Mouse (Mus musculus) liver, embryonic 16.5 days (tissue): ENCODE results near the gene Rbks. TPM values are rescaled to one million over a fixed set of nuclear protein-coding genes. Genes with fewer than 3 reads are reported as not detected.

ENCODE experiments used
- ATAC-seq: fragments of 200-750 bp; cut with Nextera tagmentation; 2 replicates; pipeline ENCODE4 v1.8.0; 2017; ENCODE audit warnings: low read depth, mild to moderate bottlenecking, moderate number of reproducible peaks, moderate library complexity
- H3K27ac ChIP-seq: fragments of 300-500 bp; sonication (generic); 2 replicates; pipeline ENCODE4 v1.5.1; 2014; ENCODE audit warnings: mild to moderate bottlenecking, low read length
- H3K27me3 ChIP-seq: fragments of 300-500 bp; sonication (generic); 2 replicates; pipeline ENCODE4 v1.6.1; 2014; ENCODE audit warnings: low read depth, low read length, mixed read lengths; ENCODE audit not compliant: control insufficient read depth, insufficient read depth
- H3K36me3 ChIP-seq: fragments of 300-500 bp; sonication (generic); 2 replicates; pipeline ENCODE4 v1.6.1; 2014; ENCODE audit warnings: mild to moderate bottlenecking; ENCODE audit not compliant: control insufficient read depth, insufficient read depth
- H3K4me1 ChIP-seq: fragments of 300-500 bp; sonication (generic); 2 replicates; pipeline ENCODE4 v1.6.1; 2014; ENCODE audit warnings: low read depth, low read length, mixed read lengths; ENCODE audit not compliant: control insufficient read depth
- H3K4me2 ChIP-seq: fragments of 300-500 bp; sonication (generic); 2 replicates; pipeline ENCODE4 v1.6.1; 2014; ENCODE audit warnings: low read depth, low read length, mixed read lengths
- H3K4me3 ChIP-seq: fragments of 300-500 bp; sonication (generic); 2 replicates; pipeline ENCODE4 v1.5.1; 2014; ENCODE audit warnings: low read depth, mild to moderate bottlenecking, low read length
- H3K9ac ChIP-seq: fragments of 300-500 bp; sonication (generic); 2 replicates; pipeline ENCODE4 v1.6.1; 2014; ENCODE audit warnings: low read depth, low read length
- H3K9me3 ChIP-seq: fragments of 300-500 bp; sonication (generic); replicated peaks from 2 replicates; pipeline ENCODE4 v1.6.1; 2016; ENCODE audit warnings: low read length; ENCODE audit not compliant: control insufficient read depth
- WGBS: fragments of 180-500 bp; shearing (Covaris S2); extraction: QIAGEN DNeasy Blood & Tissue Kit; methylation state at CpG from one replicate; pipeline ENCODE4 v1.1.7; 2014; ENCODE audit not compliant: insufficient replicate concordance; 5-methylcytosine and 5-hydroxymethylcytosine counted together
- polyA plus RNA-seq: library from polyadenylated mRNA; unstranded; fragments of >200 nt; fragmentation: Nextera tagmentation; extraction: Ambion mirVana; gene quantifications from 2 replicates; pipeline ENCODE4 v1.2.1, GENCODE M21; 2015

Gene Rbks
- 17.6 and 18.1 TPM in 2 replicates for polyA plus RNA-seq

DNA sequence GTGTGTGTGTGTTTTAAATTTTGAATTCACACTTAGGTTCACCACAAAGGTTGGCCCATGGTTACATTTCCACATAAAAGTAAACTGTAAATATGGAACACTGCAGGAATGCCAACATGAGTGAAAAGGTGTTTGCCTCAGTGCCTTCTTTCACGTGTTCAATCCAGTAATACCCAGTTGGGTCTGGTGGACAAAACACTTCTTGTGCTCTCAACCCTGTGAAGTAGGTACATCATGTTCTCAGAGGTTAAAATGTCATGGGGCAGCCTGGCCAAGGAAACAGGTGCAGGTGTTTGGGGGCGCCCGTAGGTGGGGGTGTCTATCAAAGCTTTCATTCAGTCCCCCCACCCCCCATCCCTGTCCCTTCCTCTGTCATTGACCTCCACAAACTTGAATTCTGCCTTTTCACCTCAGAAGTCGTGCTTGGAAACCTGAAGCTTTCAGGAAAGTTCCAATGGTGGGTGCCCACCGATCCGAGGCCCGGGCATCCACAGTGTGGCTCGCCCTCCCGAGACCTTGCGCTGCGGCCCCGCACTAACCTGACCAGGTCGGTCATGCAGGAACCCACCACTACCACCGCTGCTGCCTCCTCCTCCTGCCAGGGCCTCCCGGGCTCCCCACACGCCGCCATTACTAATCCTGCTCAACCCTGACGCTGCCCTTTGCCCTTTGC lies at the start of gene Rbks:
Rbks (minus strand) TSS at position 657 of the 673 bp plus-strand sequence.
- H3K9ac ChIP-seq: peak within 1 kb of the TSS; percentile 73
- no peak for ATAC-seq
- peak within 1 kb of the TSS; percentile 81 for H3K4me2 ChIP-seq
- 5% methylated on average over 18 of the region's 18 CpGs for WGBS
- peaks cover 10% of the 10 kb centered on the region for H3K4me1 ChIP-seq
- no peaks in the 10 kb centered on the region for H3K36me3 ChIP-seq
- H3K27me3 ChIP-seq: no peaks in the 10 kb centered on the region
- H3K9me3 ChIP-seq: no peaks in the 10 kb centered on the region
- H3K27ac ChIP-seq: peak within 1 kb of the TSS; percentile 95
- peak within 1 kb of the TSS; percentile 75 for H3K4me3 ChIP-seq

DNA sequence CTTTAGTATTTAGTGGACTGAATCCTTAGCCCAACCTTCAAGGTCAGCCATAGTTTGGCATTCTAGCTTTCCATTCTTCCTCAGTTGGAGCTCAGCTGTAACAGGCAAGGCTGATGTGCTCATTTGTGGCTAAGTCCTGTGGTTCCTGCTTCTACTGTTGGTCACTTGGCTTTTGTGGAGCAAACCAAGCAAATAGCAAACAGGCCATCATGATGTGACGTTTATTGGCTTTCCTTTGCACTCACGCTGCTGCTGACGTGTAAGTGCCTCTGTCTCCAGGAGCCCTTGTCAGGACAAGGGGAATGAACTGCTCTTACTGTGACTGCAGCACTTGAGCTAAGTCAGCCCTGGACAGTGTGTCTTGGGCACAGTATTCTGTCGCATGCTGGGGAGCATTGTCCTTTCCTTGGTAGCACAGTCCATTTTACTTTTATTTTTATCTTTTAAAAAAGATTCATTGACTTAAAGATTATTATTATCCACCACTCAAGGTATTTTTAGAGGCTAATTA lies 45.1 kb upstream of the Rbks start:
- Histone ChIP-seq H3K9ac (no peak overlapping the region), H3K9me3 (no peaks in the 10 kb centered on the region), H3K4me2 (no peak overlapping the region), H3K27me3 (no peaks in the 10 kb centered on the region), H3K27ac (no peak overlapping the region), H3K4me3 (no peak overlapping the region), H3K36me3 (no peaks in the 10 kb centered on the region), H3K4me1 (no peaks in the 10 kb centered on the region)
- WGBS: 61% methylated on average over 4 of the region's 4 CpGs
- no peak for ATAC-seq

DNA sequence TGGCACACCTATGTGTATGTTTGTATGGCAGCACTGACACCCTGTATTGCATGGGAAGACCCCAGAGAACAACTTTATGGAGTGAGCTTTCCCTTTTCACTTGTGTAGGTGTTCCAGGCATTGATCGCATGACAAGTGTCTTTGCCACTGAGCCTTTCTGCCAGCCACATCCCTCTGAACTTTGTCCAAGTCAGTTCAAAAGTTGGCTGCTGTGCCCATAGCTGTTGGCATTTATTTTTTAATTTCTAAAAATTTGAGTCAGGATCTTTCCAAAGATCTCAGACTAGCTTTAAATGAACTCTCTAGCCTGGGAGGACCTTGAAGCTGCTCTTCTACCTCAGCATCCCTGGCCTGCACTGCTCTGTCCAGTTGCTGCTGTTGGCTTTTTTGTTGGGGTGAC lies 44.5 kb upstream of the Rbks start:
- WGBS: 81% methylated on average over 1 of the region's 1 CpGs
- H3K27me3 ChIP-seq: no peaks in the 10 kb centered on the region
- no peak overlapping the region for H3K27ac ChIP-seq
- no peak overlapping the region for H3K4me2 ChIP-seq
- no peaks in the 10 kb centered on the region for H3K9me3 ChIP-seq
- no peaks in the 10 kb centered on the region for H3K36me3 ChIP-seq
- ATAC-seq: no peak
- H3K4me1 ChIP-seq: no peaks in the 10 kb centered on the region
- no peak overlapping the region for H3K4me3 ChIP-seq
- no peak overlapping the region for H3K9ac ChIP-seq

DNA sequence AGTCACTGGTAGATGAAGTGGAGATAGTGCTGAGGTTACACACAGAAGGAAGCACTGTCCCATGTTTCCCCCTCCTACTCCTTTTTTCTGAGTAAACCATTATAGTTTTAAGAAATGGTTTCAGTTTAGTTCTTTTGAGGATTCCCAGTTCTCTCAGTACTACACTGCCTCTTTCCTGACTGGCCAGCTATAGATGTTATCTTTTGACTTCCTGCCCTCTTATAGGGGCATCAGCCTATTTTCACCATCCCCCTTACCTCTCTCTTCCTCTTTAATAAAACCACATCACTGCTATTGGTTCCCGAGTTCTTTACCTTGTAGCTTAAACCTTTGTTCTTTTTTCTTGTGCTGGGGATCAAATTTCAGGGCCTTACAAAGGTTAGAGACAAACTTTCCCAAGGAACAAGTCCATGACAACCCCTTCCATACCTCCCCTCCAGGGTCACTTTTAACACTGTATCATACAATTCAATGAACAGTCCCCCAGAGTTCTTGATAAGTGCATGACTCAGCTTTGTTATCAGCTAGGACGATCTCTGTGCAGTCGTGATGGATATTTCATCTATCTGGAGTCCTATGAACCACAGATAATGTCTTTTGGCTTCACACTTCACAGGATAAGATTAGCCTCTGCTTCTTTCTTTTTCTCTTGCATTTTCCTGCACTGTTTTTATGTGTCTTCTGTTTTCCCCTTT lies 35.4 kb upstream of the Rbks start:
- Histone ChIP-seq H3K9me3 (no peaks in the 10 kb centered on the region), H3K36me3 (no peaks in the 10 kb centered on the region), H3K9ac (no peak overlapping the region), H3K27me3 (no peaks in the 10 kb centered on the region), H3K4me3 (no peak overlapping the region), H3K4me2 (no peak overlapping the region), H3K4me1 (peaks cover 3% of the 10 kb centered on the region), H3K27ac (no peak overlapping the region)
- WGBS: 10% methylated on average over 3 of the region's 3 CpGs
- no peak for ATAC-seq

DNA sequence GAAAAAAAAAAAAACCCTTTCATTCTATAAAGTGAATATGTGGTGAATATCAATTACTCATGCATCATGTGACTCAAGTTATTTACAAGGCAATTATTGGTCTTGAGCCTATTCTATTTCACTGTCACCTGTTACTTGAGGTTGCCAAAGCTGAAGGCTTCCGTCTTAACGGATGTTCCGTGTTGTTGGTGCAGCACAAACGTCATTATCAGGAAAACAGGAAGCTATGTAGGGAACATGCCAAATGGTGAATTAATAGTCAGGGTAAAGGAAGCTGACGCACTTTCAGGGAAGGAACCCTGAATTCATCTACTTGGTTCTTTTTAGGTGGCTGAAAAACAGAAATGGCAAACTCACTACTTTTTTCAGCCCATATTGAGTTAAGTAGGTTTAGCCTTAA lies 30.0 kb upstream of the Rbks start:
- no peak overlapping the region for H3K4me3 ChIP-seq
- H3K9ac ChIP-seq: no peak overlapping the region
- no peak for ATAC-seq
- H3K4me2 ChIP-seq: no peak overlapping the region
- WGBS: 32% methylated on average over 5 of the region's 5 CpGs
- H3K27me3 ChIP-seq: no peaks in the 10 kb centered on the region
- H3K27ac ChIP-seq: no peak overlapping the region
- H3K36me3 ChIP-seq: no peaks in the 10 kb centered on the region
- no peaks in the 10 kb centered on the region for H3K4me1 ChIP-seq
- H3K9me3 ChIP-seq: no peaks in the 10 kb centered on the region

DNA sequence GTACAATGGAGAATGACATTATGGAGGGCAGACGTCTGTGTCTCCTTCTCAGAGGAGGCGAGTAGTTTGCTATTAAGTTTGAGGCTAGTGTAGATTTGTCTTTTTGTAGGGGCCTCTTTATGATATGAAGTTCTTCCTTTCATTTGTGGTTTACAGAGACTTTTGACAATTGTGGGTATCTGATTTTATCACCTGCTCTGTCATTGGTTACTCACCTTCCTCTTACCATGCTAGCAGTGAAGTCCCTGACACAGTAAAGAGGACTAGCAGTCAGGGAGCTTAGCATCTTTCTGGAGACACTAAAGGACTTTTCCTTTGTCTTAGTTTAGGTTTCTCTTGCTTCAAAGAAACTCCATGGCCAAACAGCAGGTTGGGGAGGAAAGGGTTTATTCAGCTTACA lies 28.5 kb upstream of the Rbks start:
- no peaks in the 10 kb centered on the region for H3K36me3 ChIP-seq
- no peak overlapping the region for H3K27ac ChIP-seq
- no peaks in the 10 kb centered on the region for H3K4me1 ChIP-seq
- WGBS: 58% methylated on average over 2 of the region's 2 CpGs
- ATAC-seq: no peak
- no peak overlapping the region for H3K4me3 ChIP-seq
- H3K27me3 ChIP-seq: no peaks in the 10 kb centered on the region
- H3K9ac ChIP-seq: no peak overlapping the region
- no peaks in the 10 kb centered on the region for H3K9me3 ChIP-seq
- H3K4me2 ChIP-seq: no peak overlapping the region

DNA sequence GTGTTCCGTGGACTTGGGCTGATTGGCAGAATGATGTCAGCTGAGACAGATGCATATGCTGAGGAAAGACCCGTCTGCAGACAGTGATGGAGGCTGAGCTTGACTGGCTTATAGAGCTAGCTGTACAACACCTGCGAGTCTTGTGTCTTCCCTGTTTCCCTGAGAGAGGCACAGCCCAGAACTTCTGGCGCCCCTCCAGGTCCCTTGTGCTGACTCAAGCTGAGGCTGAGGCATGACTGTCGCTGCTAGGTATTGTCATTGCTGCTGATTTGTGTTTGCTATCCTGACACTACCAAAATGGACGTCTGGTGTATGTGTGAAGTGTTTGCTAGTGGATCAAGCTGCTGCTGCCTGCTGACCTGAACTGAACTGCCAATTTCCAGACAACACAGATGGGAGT lies 27.1 kb upstream of the Rbks start:
- H3K4me2 ChIP-seq: no peak overlapping the region

DNA sequence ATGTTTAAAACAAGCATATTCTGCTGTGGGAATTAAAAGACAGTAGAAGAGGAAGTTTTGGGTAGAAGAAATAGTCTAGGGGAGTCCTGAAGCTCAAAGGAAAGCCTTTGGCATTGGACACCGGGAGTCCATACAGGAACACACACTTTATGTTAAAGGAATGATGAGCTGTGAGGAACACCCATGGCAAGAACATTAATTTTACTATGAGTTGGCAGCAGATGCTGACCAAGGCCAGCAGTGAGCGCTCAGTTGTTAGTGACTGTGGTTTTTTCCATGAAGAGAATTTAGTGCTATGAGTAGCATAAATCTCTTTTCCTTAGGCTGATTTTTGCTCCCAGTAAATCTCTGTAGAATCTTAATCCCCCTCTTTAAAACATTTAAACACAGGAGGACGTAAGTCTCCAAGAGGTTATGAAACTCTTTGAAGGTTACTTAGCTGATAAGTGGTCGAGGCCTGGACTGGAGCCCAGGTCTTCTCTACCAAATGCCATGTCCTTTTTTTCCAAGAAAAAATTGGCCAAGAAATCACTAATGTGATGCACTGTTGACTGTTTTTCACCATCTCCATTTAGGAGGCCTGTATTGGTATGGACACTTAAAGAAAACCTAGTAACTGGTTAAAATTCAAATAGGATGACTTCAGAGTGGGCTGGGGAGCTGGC lies 18.2 kb upstream of the Rbks start:
- WGBS: 72% methylated on average over 4 of the region's 4 CpGs
- H3K4me3 ChIP-seq: no peak overlapping the region
- H3K36me3 ChIP-seq: no peaks in the 10 kb centered on the region
- no peak for ATAC-seq
- H3K9me3 ChIP-seq: no peaks in the 10 kb centered on the region
- H3K4me1 ChIP-seq: peaks cover 4% of the 10 kb centered on the region; the same call in 1 of the 2 replicates
- no peak overlapping the region for H3K27ac ChIP-seq
- no peak overlapping the region for H3K9ac ChIP-seq
- H3K27me3 ChIP-seq: no peaks in the 10 kb centered on the region
- H3K4me2 ChIP-seq: no peak overlapping the region

More for the DNA sequence above, 27.1 kb upstream of the Rbks start:
- WGBS: 62% methylated on average over 6 of the region's 6 CpGs
- Histone ChIP-seq H3K9ac (no peak overlapping the region), H3K4me1 (no peaks in the 10 kb centered on the region), H3K36me3 (no peaks in the 10 kb centered on the region), H3K4me3 (no peak overlapping the region), H3K9me3 (no peaks in the 10 kb centered on the region), H3K27ac (no peak overlapping the region), H3K27me3 (no peaks in the 10 kb centered on the region)
- ATAC-seq: no peak

DNA sequence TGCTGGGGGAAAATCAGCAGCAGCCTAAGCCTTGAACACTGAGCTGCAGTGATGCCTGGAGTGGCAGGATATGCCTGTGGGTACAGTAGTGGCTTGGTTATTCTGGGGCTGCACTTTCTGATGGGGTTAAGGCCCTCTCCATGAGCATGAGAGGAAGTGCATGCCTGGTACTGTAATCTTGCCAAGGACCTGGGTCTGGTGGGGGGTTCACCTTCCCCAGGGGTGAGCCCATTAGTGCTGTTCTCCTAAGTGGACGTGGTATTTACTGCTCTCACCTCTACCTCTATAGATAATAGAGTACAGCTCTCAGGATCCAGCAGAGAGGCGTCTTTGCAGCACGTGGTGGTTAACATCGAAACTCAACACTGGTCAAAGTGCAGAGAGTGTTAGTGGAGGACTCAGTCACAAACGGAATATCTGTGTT lies 16.4 kb upstream of the Rbks start:
- ATAC-seq: no peak
- no peaks in the 10 kb centered on the region for H3K27me3 ChIP-seq
- H3K9me3 ChIP-seq: no peaks in the 10 kb centered on the region
- peaks cover 4% of the 10 kb centered on the region; the same call in 1 of the 2 replicates for H3K4me1 ChIP-seq
- H3K4me2 ChIP-seq: no peak overlapping the region
- no peak overlapping the region for H3K9ac ChIP-seq
- no peaks in the 10 kb centered on the region for H3K36me3 ChIP-seq
- H3K4me3 ChIP-seq: no peak overlapping the region
- H3K27ac ChIP-seq: no peak overlapping the region
- WGBS: 33% methylated on average over 5 of the region's 5 CpGs
